Mouse (Mus musculus) thymus, postnatal 14 days (tissue): Measurements from ENCODE around the gene Plcb1.

Source experiments
- DNase-seq: peaks from one replicate; pipeline ENCODE4 v3.0.0; 2021

The Plcb1 gene

DNA sequence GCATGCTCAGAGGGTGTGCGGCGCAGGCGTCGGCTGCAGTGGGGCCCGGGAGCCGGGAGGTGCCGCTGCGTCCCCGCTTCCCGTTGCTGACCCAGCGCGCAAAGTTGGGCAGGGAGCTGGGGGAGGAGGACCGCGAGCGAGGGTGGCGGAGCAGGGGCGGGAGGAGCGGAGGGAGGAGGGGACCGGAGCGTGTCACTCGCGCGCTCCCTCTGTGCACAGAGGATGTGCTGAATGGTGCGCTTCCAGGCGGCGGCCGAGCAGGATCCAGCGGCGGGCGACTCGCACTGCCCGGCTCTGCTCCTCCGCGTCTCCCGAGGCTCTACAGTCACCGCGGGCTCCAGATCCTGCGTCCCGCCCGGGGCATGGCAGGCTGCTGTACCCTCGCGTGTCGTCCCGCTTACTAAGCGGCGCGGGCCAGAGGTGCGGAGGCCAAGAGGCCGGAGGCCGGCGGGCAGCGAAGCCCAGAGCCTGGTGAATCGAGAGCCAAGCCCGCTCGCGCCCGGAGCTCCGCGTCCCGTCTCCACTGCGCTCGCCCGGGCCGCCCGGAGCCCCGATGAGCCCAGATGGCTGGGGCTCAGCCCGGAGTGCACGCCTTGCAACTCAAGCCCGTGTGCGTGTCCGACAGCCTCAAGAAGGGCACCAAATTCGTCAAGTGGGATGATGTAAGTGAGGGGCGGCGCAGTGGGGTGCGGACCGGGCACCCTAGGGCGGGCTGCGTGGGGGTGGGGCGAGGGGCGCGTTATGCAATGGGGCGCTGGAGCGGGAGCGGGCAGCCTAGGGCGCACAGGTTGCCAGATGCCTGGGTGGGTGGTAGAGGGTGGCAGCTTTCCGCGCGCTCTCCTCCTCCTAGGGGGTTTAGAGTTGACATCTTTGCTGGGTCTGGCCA is at the start of gene Plcb1:
Gene Plcb1, plus strand, starts transcription at position 98 of the 886 bp plus-strand sequence.
- DNase-seq: peak; percentile 8

DNA sequence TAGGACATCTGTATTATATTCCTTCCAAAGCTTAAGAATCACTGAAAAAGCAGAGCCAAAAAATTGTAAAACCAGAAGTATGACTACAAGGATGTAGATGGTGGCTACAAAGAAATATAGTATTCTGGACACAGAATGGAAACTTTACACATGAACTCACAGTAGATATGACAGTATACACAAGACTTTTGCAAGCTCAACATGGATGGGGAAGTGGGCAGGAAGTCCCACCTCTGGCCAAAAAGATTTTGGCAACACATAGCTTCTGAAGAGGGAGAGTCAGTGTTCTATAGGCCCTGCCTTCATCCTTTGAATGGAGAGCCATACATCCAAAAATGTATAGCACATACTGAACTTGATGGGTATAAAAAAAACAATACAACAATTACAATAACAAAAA is 30.3 kb upstream of the Plcb1 start:
- no peak for DNase-seq

DNA sequence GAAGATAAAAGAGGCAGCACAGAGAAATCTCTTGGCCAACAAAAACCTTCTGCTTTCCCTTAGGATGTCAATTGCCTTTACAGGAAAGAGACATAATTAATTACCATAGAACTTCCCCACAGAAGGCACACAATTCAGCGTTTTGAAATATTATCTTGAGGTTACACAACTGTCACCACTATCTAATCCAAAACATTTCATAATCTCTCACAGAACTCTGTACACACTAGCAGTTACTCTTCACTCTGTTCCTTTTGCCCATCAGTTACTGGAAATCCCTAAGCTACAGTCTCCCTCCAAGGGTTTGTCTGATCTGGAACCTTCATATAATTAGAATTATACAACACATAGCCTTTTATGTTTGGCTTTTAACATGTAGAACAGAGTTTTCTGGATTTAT is 29.8 kb upstream of the Plcb1 start:
- no peak for DNase-seq

- DNase-seq: no peak
Observed at GRCm38 (mm10) chr2:134761029-134761428, 24.8 kb upstream of the Plcb1 start.

DNA sequence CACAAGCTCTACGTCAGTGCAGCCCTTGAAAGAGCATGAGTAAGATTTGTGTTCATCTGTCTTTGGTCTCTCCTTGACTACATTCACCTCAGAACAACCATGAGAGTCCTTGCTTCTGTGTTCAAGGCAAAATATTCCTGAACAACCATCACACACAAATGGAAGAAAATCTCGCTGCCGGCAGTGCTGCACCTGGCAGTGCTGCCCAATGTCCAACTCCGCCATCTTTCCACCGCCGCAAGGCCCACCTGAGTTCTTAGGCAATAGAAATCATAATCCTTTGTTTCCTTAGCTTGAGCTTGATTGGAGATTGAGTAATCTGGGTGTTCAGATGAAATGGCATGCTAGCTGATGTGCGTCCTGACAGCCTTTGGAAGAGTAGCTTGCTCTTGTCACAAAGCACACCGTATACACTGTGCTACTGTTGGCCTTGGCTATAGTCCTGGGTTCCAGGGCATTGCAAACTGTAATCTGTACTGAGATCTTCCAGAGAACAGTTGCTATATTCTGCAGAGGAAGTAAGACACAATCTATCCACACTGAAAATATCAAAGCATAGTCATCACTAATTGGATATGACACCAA is 22.4 kb upstream of the Plcb1 start:
- DNase-seq: no peak

DNA sequence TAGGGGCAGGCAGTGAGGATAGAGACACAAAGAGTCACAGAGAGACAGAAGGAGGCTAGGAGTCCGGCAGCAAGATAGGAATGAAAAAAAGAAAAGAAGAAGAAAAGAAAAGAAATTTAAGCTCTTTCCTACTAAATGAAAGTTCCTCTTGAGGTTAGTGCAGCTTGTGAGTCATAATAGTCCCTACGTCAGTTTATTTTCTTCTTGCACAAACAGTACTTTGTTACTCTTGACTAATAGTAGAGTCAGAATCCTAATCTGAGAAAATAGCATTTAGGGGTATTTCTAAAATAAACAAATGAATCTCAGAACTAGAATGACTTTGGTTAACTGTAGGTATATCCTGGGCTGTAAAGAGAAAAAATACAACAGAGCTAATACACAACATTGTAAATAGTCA is 21.4 kb upstream of the Plcb1 start:
- DNase-seq: no peak

DNA sequence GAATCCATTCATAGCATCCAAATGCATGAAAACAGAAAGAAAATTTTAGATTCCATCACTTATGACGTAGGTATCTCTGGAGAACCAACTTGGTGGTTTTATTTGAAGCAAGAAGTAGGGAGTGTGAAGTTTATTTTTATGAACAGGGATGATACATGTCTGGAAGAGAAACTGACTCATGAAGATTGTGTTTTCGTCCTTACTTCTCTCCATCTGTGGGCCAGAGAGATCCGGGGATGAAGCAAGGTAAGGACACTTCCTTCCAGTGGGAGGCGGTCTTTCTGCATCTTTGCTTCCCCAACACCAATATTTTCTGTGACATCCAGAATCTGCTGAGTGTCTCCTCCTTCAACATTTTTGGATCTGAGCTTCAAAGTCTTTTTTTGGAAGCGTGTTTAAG is 6.0 kb upstream of the Plcb1 start:
- no peak for DNase-seq

DNA sequence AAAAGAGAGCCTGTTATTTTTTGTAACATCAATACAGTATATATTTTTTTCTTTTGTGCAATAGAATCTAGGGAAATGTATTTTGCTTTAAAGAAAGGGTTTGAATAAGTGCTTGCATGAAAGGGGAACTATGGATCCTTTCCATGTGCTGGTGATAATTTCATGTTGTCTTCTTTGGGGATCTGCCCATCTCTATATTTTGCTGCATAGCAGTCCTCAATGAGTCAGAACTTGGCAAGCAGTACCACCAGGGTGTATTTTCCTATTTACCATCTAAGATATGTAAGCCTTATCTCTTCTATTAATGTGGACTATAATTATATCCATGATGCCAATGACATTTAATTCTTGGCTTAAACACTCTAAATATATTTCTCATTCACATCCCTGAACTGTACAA is 5.6 kb upstream of the Plcb1 start:
- DNase-seq: no peak

DNA sequence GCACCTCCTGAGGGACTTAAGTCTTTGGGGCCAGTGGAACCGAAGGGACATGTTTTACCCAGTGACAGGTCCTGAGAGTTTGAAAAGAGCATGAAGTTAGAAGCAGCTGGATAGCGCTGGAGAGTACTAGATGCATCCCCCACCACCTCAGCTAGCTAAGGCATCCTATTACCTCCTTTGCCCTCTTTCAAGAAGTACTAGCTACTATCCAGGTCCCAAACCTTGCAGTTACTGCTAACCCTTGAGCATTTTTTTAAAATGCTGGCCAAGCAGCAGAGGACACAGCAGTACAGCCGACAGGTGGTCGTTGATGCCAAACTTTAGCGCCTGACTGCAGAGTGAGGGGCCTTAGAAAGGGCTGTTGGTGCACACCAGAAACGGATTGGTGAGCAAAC is 986 bp downstream of the Plcb1 start:
- no peak for DNase-seq

DNA sequence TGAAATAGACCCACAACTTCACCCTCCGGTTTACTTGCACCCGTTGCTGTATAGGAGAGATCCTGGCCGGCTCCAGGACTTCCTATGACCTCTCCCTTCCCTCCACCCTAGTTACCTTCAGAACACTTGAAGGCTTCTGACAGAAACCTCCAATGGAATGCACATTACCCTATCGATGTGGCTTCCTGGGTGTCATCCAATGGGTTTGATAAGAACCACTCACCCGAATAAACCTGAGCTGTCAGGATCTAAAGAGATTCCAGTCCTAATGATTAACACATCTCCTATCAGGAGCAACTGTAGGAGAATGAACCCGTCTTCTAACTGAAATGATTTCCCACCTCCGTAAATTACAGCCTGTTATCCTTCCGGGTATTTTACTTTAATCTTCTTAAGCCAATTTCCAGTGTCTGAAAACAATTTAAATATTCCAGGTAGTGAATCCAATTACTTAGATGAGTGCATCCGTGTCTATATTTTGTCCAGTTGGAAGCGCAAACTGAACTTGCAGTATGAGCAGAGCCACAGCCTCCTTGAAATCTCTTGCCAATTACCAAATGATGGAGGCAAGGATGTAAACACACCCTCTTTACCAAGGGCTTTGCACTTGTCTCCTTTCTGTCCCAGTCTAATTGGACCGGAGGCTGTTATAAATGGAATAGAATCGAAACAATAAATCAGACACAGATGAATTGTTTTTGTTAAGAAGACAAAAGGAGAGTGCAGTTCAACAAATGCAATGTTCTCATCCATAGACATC is 1.6 kb downstream of the Plcb1 start:
- DNase-seq: no peak

DNA sequence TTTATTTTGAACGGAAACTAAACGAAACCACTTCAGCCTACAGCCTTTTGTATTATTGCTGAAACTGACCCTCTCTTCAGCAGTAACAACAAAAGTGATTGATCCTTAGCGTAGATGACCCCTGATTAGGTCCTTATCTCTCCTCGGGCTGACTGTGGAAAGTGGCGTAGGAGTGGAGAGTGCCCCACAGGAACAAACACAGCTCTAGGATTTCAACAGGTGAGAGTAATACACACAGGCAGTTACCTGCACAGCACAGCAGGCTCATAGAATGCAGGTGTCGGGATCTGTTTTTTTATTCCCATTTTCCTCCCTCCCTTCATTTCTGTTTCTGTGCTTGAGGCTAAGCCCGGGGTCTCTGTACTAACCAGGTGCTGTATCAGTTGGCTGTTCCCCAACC is 7.1 kb downstream of the Plcb1 start:
- no peak for DNase-seq

DNA sequence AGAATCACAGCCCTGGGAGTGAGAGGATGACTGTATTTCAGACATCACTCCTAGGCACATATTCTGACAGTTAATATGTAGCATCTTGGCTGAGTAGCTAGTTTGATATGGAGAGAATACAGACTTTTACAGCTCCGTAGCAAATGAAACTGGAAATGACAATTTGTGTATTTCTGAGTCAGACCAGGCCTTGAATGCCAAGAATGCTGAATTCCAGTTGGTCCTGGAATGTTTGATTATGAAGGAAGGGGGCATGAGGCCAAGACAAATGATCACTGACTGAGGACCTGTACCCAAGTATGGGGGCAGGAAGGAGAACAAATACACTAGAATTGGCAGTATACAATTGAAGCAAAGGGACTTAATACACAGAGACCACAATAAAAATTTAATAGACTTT is 14.4 kb downstream of the Plcb1 start:
- no peak for DNase-seq

DNA sequence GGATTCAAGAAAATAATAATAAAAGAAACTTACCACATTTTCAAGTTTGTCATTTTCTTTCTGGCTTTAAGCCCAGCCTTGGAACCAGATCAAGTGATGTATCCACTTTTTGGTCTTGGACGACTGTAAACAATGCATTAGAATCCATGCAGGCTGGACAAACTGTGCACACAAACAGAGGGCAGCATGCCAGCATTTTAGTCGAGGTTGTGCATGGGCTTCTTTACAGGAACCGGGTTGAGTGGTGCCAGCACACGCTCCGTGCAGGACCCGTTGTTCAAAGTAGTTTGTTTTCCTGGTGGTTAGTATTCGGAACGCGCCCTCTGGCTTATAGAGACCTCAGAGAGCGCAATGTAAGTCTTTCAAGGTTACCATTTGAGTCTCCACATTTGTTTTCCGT is 30.5 kb downstream of the Plcb1 start:
- DNase-seq: no peak

DNA sequence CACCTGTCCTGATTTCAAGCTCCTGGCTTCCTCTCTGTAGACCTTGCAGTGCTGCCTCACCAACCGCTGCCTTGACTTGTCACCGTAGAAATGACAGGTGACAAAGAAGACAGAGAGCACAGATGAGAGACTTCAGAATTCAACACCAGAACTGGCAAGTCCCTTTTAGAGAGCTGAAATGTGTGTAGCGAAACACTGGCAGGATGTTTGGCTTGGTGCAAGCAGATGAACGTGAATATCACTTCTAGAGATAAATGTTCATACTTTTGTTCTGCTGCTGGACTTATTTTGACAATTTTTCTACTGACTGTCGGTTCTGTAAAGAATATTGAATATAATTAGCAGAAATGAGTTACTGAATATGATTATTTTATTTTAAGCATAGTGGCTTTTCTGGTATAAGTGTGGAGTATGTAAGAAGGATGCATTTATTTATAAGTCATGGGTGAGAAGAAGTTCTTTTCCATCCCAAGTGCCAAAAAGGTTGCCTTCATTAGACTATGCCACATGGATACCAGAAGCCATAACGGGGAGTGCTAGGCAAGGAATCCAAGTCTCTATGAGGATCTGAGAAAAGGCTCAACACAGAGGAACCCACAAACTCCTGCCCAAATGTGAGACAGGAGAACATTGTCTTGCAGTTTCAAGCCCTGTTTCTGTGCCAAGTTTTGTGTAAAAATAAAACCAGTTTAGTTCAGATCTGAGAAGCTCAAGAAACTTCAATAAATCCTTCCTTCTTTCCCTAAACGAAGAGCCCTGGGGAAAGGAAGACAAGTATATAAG is 31.4 kb downstream of the Plcb1 start:
- no peak for DNase-seq

DNA sequence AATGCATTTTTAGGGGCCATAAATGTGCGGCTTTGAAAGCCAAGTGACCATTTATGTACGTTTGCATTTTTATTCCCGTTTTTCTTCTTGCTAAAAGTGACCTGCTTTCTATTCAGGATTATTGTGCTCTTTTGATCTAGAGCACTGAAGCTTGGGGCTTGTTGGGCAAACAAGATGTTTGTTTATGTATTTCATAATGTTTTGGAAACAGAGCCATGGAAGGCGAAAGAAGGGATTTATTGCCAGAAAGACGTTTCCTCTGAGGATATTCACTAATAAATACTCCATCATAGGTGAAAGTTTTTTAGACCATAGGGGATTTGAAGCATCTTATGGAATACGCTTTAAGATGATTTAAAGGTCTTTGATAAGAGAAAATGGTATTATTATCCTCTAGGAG is 35.3 kb downstream of the Plcb1 start:
- DNase-seq: no peak

- DNase-seq: no peak
Observed at GRCm38 (mm10) chr2:134825645-134826044, 39.8 kb downstream of the Plcb1 start.

DNA sequence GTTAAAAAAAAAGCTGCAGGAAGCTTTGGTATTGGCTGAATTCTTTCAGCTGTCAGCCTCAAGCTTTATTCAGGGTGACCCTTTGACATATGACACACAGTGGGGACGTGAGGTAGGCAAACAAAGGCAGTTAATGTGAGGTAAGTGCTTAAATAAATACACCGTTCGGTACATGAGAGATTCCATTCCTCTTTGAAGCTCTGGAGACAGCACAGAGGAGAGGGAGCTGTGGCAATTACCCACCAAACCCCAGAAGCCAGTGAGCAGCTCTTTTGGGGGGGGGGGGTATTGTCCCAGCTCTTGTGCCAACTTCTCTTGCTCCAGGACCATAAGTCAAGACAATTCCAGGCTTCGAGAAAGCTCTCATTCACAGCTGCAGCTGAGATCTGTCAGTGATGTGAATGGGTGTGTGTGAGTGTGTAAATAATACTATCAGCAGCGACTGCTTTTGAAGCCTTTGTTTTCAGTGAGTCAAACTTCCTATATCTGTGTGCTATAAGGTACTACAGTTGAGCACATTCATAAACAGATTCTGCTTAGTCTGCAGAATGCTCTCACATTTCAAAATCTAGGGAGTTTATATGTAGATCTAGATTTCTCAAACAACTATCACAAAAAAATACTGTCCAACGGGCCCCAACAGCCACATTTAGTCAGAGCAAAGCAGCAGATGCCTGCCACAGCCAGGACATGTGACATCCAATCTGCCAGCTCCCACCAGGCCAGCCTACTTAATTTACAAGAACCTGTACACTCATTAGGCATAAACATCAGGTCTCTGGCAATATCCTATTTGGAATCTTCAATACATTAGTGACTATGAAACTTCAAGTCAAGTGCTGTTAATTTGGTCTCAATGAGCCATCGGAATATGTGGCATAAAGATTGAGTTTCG is 40.5 kb downstream of the Plcb1 start:
- DNase-seq: no peak

DNA sequence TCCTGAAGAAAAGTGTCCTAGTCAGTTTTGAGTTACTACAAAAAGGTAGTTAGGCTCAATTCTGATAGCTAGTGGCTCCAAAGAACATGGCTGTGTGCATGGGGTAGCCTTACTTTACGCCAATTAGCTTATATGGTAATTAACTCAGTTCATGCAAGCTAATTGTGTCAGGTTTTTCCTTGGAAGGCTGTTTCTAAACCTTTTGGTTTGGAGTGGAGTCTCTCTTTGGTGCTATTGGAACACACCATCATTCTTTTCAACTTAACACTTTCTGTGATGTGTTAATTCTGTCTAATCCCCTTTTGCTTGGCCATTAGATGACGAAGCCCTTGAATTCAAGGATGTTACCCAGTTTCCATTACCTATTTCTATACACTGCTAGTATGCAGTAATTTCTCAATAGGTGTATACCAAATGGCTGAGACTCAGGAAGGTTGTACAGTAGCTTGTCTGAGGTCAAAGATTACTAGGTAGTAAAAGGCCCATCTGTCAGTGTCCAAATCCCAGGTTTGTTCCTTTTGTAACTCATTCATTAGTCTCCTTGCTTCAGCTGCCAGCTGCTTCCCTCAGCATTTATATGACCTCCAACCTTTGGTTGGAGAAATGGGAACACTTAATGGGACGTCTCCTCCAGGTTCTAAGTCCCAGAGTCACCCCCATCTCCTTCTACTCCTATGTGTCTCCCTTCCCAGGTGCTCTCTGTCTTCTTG is 42.1 kb downstream of the Plcb1 start:
- no peak for DNase-seq

GRCm38 (mm10) chr2:134831861-134832260 is 46.0 kb downstream of the Plcb1 start:
- no peak for DNase-seq

DNA sequence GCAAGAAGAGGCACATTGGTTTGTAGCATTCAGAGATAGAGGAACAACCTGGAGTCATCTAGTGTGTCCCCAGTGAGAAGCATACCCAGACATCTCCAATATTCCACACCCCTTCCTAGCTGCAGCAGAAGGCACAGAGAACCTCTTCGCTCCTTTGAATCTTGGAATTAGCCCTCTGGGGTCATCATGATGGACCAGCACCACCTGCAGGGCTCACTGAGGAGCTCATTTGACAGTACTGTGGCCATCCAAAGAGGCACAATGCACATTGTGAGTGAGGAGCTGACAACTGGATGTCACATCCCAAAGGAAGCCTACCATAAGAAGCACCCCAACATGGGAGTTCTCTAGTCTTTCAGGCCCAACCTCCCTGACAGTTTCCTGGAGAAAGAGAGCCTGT is 50.2 kb downstream of the Plcb1 start:
- no peak for DNase-seq

GRCm38 (mm10) chr2:134838185-134838584 is 52.3 kb downstream of the Plcb1 start:
- DNase-seq: no peak
